Mouse (Mus musculus) cerebellum, adult 2 months (tissue): ENCODE measurements at regions not wholly inside any gene's neighbourhood (a gene's known extent, or its start where the extent isn't known, plus 50 kb on each side); places are given as distances from the start of the nearest gene placed in this dataset.

Experiments
- DNase-seq, 2 experiments: peaks; one replicate each; pipeline ENCODE4 v3.0.0; 2021
- H3K27ac ChIP-seq: fragments of 200-500 bp; 2 replicates; pipeline ENCODE4 v1.5.1; 2012; ENCODE audit warnings: low read length, control low read depth, inconsistent platforms; ENCODE audit not compliant: insufficient read depth
- H3K27me3 ChIP-seq: fragments of 200-500 bp; 2 replicates; pipeline ENCODE4 v1.6.1; 2012; ENCODE audit warnings: inconsistent platforms, mild to moderate bottlenecking, low read length, moderate library complexity; ENCODE audit not compliant: control insufficient read depth, insufficient read depth
- H3K4me1 ChIP-seq: fragments of 200-500 bp; 2 replicates; pipeline ENCODE4 v1.6.1; 2011; ENCODE audit warnings: low read length; ENCODE audit not compliant: control insufficient read depth, insufficient read depth
- H3K4me3 ChIP-seq: fragments of 200-500 bp; replicated peaks from 2 replicates; pipeline ENCODE3; 2011; ENCODE audit warnings: mild to moderate bottlenecking, low read depth, low read length, control low read depth; ENCODE audit not compliant: insufficient read depth
- CTCF ChIP-seq: fragments of 200-500 bp; IDR thresholded peaks from 2 replicates; pipeline ENCODE4 v1.5.1; 2011; ENCODE audit warnings: low read depth, mild to moderate bottlenecking, control low read depth, low read length, moderate library complexity, borderline replicate concordance; ENCODE audit not compliant: insufficient read depth
- POLR2A ChIP-seq: fragments of 200-500 bp; IDR thresholded peaks from 2 replicates; pipeline ENCODE4 v1.6.1; 2011; ENCODE audit warnings: low read length, control low read depth, borderline replicate concordance; ENCODE audit not compliant: insufficient read depth
- WGBS: fragments of 180-500 bp; shearing (Covaris S2); methylation state at CpG from one replicate; pipeline ENCODE4 v1.1.7; 2018; 5-methylcytosine and 5-hydroxymethylcytosine counted together

GRCm38 (mm10) chr6:6459918-6460239 lies 118.6 kb downstream of the Sem1 start:
- no peak for TF ChIP-seq POLR2A
- H3K4me1 ChIP-seq, result no peaks in the 10 kb centered on the region
- 54% methylated on average over 2 of the region's 2 CpGs for WGBS
- no peak for DNase-seq
- no peak overlapping the region for H3K27ac ChIP-seq
- no peaks in the 10 kb centered on the region for H3K27me3 ChIP-seq
- H3K4me3 ChIP-seq, result no peak overlapping the region

DNA sequence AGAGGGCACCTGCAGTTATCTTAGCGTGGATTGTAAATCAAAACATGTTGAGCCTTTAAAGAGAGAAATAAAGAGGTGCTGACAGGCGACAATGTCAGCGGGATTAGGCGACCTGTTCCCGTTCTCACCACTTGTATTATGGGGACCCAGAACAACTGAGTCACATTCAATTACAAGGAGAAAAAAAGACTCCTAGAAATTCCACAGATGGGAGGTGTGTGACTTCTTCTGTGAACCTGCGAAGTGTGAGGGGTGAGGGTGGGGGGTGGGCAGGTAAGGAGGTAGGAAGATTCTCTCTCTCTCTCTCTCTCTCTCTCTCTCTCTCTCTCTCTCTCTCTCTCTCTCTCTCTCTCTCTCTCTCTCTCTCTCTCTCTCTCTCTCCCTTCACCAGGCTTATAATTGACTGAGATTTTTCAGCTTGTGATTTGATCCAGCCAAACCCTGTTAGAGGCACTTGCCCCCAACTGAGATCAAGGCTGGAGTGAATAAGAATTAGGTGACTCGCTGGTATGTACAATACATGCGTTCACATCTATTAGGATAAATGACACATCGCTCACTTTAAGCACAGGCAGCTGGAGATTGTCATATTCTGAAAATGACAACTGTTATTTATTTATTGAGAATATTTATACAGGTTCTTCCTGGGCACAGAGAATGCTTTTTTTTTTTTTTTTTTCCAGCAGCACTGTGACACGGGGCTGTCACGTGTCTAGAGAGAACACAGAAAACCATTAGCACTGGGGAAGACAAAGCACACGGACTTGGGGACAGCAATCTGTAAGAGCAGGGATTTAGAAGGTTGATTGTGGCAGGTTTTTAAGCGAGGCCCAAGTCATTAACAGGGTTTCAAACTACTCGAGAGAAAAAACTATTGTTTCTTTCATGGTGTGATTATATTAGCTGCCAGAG lies 119.2 kb downstream of the Sem1 start:
- Histone ChIP-seq H3K4me1 (no peaks in the 10 kb centered on the region), H3K27me3 (no peaks in the 10 kb centered on the region), H3K27ac (no peak overlapping the region), H3K4me3 (no peak overlapping the region)
- WGBS, result 39% methylated on average over 14 of the region's 14 CpGs
- TF ChIP-seq CTCF (no peak), POLR2A (no peak)
- DNase-seq, result no peak

DNA sequence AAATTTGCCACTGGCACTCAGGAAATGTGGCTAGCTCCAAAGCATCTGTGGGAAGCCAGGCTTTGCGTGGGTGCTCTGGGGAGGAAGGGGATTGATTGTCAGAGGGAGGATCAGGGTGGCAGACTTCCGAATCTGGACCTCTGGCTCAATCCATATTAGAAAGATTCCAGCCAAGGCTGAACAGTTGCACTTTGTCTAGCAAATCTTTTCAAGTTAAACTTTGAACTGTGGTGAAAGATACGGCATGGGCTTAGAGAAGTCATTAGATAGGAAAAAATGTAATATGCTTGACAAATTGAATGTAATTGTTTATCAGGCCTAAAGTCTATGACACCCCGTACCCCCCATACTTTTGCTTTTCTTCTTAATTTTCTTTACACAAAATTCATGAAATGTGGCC lies 120.7 kb downstream of the Sem1 start:
- no peak overlapping the region for H3K4me3 ChIP-seq
- TF ChIP-seq POLR2A (no peak), CTCF (no peak)
- H3K27ac ChIP-seq, result no peak overlapping the region
- 53% methylated on average over 4 of the region's 4 CpGs for WGBS
- no peaks in the 10 kb centered on the region for H3K27me3 ChIP-seq
- no peak for DNase-seq
- H3K4me1 ChIP-seq, result no peaks in the 10 kb centered on the region

DNA sequence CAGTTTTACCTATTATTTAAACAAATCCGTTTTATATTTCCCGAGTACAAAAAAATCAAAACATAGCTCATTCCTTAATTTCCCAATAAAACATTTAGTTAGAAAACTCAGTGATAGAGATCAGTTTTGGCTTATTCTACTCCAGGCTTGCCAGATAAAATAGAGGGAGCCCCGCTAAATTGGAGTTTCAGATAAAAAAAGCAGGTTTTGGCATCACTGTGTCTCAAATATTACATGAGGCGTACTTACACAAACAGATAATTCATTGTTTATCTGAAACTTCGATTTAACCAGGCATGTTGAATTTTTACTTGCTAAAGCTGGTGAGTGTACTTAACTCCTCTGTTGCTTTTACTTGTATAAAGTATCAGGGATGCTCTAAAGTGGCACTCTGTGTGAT lies 121.5 kb downstream of the Sem1 start:
- TF ChIP-seq CTCF (no peak), POLR2A (no peak)
- no peak for DNase-seq
- 76% methylated on average over 5 of the region's 5 CpGs for WGBS

GRCm38 (mm10) chr6:6455566-6455965 lies 122.9 kb downstream of the Sem1 start:
- DNase-seq, result no peak
- TF ChIP-seq POLR2A (no peak), CTCF (no peak)
- 22% methylated on average over 5 of the region's 5 CpGs for WGBS
- no peak overlapping the region for H3K4me3 ChIP-seq
- H3K27me3 ChIP-seq, result no peaks in the 10 kb centered on the region
- no peak overlapping the region for H3K27ac ChIP-seq
- no peaks in the 10 kb centered on the region for H3K4me1 ChIP-seq

More for the DNA sequence above, 121.5 kb downstream of the Sem1 start:
- Histone ChIP-seq H3K4me3 (no peak overlapping the region), H3K27me3 (no peaks in the 10 kb centered on the region), H3K4me1 (no peaks in the 10 kb centered on the region), H3K27ac (no peak overlapping the region)

DNA sequence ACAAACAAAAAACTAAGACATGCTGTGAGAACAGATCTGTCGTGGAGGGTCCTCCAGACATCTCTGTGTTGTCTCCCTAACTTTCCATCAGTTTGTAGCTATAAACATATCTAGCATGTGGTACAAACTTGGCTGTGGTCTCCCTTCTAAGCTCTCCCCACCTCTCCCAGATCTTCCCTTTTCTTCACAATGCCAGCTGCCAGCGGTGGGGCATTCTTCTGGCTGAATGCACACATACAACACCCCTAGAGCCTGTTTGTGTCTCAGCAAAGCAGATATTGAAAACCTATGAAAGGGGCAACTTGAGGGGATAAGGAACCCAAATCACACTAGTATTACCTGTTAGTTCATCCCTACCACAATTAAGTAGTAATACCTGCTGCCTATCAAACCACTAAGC lies 124.1 kb downstream of the Sem1 start:
- DNase-seq, result no peak
- H3K4me1 ChIP-seq, result no peaks in the 10 kb centered on the region
- no peaks in the 10 kb centered on the region for H3K27me3 ChIP-seq
- 24% methylated on average over 2 of the region's 2 CpGs for WGBS
- TF ChIP-seq POLR2A, result no peak
- no peak for TF ChIP-seq CTCF
- no peak overlapping the region for H3K4me3 ChIP-seq
- H3K27ac ChIP-seq, result no peak overlapping the region

- Histone ChIP-seq H3K27me3 (no peaks in the 10 kb centered on the region), H3K4me1 (peaks cover 2% of the 10 kb centered on the region; the same call in 1 of the 2 replicates), H3K27ac (no peak overlapping the region), H3K4me3 (no peak overlapping the region)
- no peak for TF ChIP-seq POLR2A
- 46% methylated on average over 3 of the region's 3 CpGs for WGBS
- no peak for DNase-seq
Measured at GRCm38 (mm10) chr6:6434855-6435254, 143.6 kb downstream of the Sem1 start.

DNA sequence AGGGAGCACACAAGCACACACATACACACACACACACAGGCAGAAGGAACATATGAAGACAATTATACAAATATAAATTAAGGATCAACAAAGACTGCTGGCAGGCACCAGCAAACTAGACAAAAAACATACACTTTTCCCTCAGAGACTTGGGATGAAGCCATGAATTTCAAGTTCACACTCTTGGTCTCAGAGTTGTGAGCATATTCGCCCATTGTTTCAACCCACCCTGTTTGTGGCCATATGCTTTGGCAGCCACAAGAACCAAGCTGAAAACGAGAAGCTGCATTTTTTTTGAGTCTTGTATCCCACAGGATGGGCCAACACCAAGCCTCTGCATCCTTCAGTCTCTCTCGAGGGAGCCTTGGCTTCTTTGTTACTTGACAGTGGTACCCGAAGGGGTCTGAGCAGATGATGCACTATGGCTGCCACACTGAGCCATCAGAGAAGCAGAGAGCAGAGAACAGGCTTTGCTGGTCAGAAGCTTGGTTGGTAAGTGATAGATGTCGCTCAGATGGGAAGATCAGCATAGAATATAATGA lies 144.1 kb downstream of the Sem1 start:
- TF ChIP-seq POLR2A, result no peak
- TF ChIP-seq CTCF, result no peak
- H3K4me1 ChIP-seq, result peaks cover 2% of the 10 kb centered on the region; the same call in 1 of the 2 replicates

More for the DNA sequence above, 144.1 kb downstream of the Sem1 start:
- WGBS, result 30% methylated on average over 5 of the region's 5 CpGs
- H3K27ac ChIP-seq, result no peak overlapping the region
- no peak overlapping the region for H3K4me3 ChIP-seq
- no peak for DNase-seq
- no peaks in the 10 kb centered on the region for H3K27me3 ChIP-seq
